Mouse (Mus musculus): ENCODE results near the gene AW822073. TPM values are rescaled to one million over a fixed set of nuclear protein-coding genes. Genes with fewer than 3 reads are reported as not detected.
"Not testable (repeated sequence)": the region's sequence is repeated elsewhere in the genome, so short reads cannot be mapped to it uniquely, and the experiment has no call there.

Gene AW822073
- total RNA-seq (2017) = not detected in 3 replicates

- ATAC-seq (replicated peaks; ENCODE audit: insufficient number of reproducible peaks, low FRiP score, low TSS enrichment, poor library complexity, severe bottlenecking) = not testable (repeated sequence)
These were observed at the start of gene AW822073 for GRCm38 (mm10) chr10:58224827-58225785. TSS of gene AW822073 (minus strand) at chr10:58224930.

GRCm38 (mm10) chr10:58258466-58258865, 33.7 kb upstream of the AW822073 start:
- ATAC-seq (replicated peaks; ENCODE audit: insufficient number of reproducible peaks, low FRiP score, low TSS enrichment, poor library complexity, severe bottlenecking) = no peak

- no peak for ATAC-seq (replicated peaks; ENCODE audit: insufficient number of reproducible peaks, low FRiP score, low TSS enrichment, poor library complexity, severe bottlenecking)
These were observed 31.2 kb upstream of the AW822073 start for GRCm38 (mm10) chr10:58255954-58256353.

GRCm38 (mm10) chr10:58255213-58255892, 30.6 kb upstream of the AW822073 start, which contains the start of gene Gcc2:
TSS of gene Gcc2 (plus strand) at chr10:58255497.
- ATAC-seq (replicated peaks; ENCODE audit: insufficient number of reproducible peaks, low FRiP score, low TSS enrichment, poor library complexity, severe bottlenecking) = peak; percentile 99

GRCm38 (mm10) chr10:58254635-58255175, 30.0 kb upstream of the AW822073 start:
- no peak for ATAC-seq (replicated peaks; ENCODE audit: insufficient number of reproducible peaks, low FRiP score, low TSS enrichment, poor library complexity, severe bottlenecking)

GRCm38 (mm10) chr10:58249535-58249934, 24.8 kb upstream of the AW822073 start:
- no peak for ATAC-seq (replicated peaks; ENCODE audit: insufficient number of reproducible peaks, low FRiP score, low TSS enrichment, poor library complexity, severe bottlenecking)

GRCm38 (mm10) chr10:58238984-58239740, 14.4 kb upstream of the AW822073 start:
- ATAC-seq (replicated peaks; ENCODE audit: insufficient number of reproducible peaks, low FRiP score, low TSS enrichment, poor library complexity, severe bottlenecking) = peak; percentile 55; the same call in 1 of the 2 replicates

GRCm38 (mm10) chr10:58236613-58237012, 11.9 kb upstream of the AW822073 start, which contains the start of gene Gm4981:
TSS of gene Gm4981 (minus strand) at chr10:58236701.
- 0 out of 2 replicates have a peak, but pooled peaks have one; percentile 3 for ATAC-seq (replicated peaks; ENCODE audit: insufficient number of reproducible peaks, low FRiP score, low TSS enrichment, poor library complexity, severe bottlenecking)

- not testable (repeated sequence) for ATAC-seq (replicated peaks; ENCODE audit: insufficient number of reproducible peaks, low FRiP score, low TSS enrichment, poor library complexity, severe bottlenecking)
These were observed 10.3 kb upstream of the AW822073 start for GRCm38 (mm10) chr10:58234985-58235384.

GRCm38 (mm10) chr10:58233740-58234121, 9.0 kb upstream of the AW822073 start:
- ATAC-seq (replicated peaks; ENCODE audit: insufficient number of reproducible peaks, low FRiP score, low TSS enrichment, poor library complexity, severe bottlenecking) = not testable (repeated sequence)

GRCm38 (mm10) chr10:58233054-58233739, 8.5 kb upstream of the AW822073 start:
- peak; percentile 20 for ATAC-seq (replicated peaks; ENCODE audit: insufficient number of reproducible peaks, low FRiP score, low TSS enrichment, poor library complexity, severe bottlenecking)

- peak; percentile 28 for ATAC-seq (replicated peaks; ENCODE audit: insufficient number of reproducible peaks, low FRiP score, low TSS enrichment, poor library complexity, severe bottlenecking)
These were observed 7.9 kb upstream of the AW822073 start, which contains the start of gene Duxf3 for GRCm38 (mm10) chr10:58232641-58232969. TSS of gene Duxf3 (minus strand) at chr10:58232675.

- ATAC-seq (replicated peaks; ENCODE audit: insufficient number of reproducible peaks, low FRiP score, low TSS enrichment, poor library complexity, severe bottlenecking) = peak; percentile 64
These were observed 7.3 kb upstream of the AW822073 start for GRCm38 (mm10) chr10:58231779-58232640.

- 0 out of 2 replicates have a peak, but pooled peaks have one; percentile 36 for ATAC-seq (replicated peaks; ENCODE audit: insufficient number of reproducible peaks, low FRiP score, low TSS enrichment, poor library complexity, severe bottlenecking)
These were observed 6.4 kb upstream of the AW822073 start for GRCm38 (mm10) chr10:58231088-58231487.

- not testable (repeated sequence) for ATAC-seq (replicated peaks; ENCODE audit: insufficient number of reproducible peaks, low FRiP score, low TSS enrichment, poor library complexity, severe bottlenecking)
These were observed 5.3 kb upstream of the AW822073 start for GRCm38 (mm10) chr10:58230021-58230420.

- not testable (repeated sequence) for ATAC-seq (replicated peaks; ENCODE audit: insufficient number of reproducible peaks, low FRiP score, low TSS enrichment, poor library complexity, severe bottlenecking)
These were observed 3.1 kb upstream of the AW822073 start for GRCm38 (mm10) chr10:58227798-58228197.

GRCm38 (mm10) chr10:58226357-58226756, 1.6 kb upstream of the AW822073 start:
- not testable (repeated sequence) for ATAC-seq (replicated peaks; ENCODE audit: insufficient number of reproducible peaks, low FRiP score, low TSS enrichment, poor library complexity, severe bottlenecking)
